Mouse (Mus musculus) left cerebral cortex, postnatal 25 days (tissue): Measurements from ENCODE around the gene Kctd7. TPM values are rescaled to one million over a fixed set of nuclear protein-coding genes. Genes with fewer than 3 reads are reported as not detected.

ENCODE experiments used
- DNase-seq, 2 experiments: peaks; one replicate each; pipeline ENCODE4 v3.0.0; 2022; ENCODE audit warnings: low spot score in 2 of 2, mixed read lengths in 1 of 2
- intact Hi-C: fragments of 180-260 bp; cut with DNase I; formaldehyde crosslinking; loops from one replicate; pipeline ENCODE4 v1.15.1; 2025
- total RNA-seq, 2 experiments: library from RNA; stranded (reverse); gene quantifications; 2 replicates each; pipeline ENCODE4 v1.2.3; 2021

The Kctd7 gene
- total RNA-seq = 10 to 100 TPM; 10.3 to 11.8 TPM

GRCm38 (mm10) chr5:130144334-130145312 lies at the start of gene Kctd7:
Gene Kctd7 (plus strand): TSS chr5:130144861.
- DNase-seq = peak; percentile 97 to 99
- intact Hi-C loops = loop anchor here (1.0 kb wide), 2 partner anchors 27 to 120 kb away; partner anchors contain the start of gene Rabgef1

DNA sequence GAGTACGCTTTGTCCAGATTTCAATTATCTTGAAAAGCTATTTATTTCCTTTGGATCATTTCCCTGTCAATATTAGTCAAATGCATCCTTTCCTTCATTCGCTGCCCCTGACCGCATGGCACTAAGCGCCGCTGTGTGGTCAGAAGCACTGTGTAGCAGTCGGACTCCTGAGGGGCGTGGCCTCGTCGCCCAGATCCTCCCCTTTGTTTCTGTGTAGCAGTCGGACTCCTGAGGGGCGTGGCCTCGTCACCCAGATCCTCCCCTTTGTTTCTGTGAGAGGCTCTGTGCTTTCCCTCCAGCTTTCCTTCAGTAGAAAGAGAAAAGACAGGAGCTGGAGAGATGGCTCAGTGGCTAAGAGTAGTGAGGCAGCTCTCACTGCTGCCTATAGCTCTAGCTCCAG lies 47.9 kb upstream of the Kctd7 start:
- intact Hi-C loops = no loop called here
- no peak for DNase-seq

DNA sequence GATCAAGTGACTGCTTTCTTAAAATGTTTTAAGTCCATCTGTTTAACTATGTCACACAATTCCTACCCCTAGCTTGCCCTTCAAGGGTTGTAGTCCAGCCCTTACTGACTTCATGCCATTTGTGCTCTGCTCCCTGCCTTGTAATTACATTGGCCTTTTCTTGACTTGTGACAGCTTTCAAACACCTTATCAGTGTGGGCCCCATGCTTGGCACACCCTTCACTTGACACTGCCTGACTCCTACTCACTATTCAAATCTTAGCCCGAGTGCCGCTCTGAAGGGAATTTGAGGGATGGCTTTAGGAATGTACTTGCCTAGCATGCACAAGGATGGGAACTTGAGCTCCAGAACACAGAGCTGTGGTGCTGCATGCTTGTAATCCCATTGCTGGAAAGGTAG lies 46.8 kb upstream of the Kctd7 start:
- intact Hi-C loops = no loop called here
- DNase-seq = no peak

- DNase-seq = no peak
- intact Hi-C loops = no loop called here
These were observed 42.9 kb upstream of the Kctd7 start for GRCm38 (mm10) chr5:130101724-130102123.

GRCm38 (mm10) chr5:130109348-130109747 lies 35.3 kb upstream of the Kctd7 start:
- DNase-seq = no peak
- intact Hi-C loops = no loop called here

DNA sequence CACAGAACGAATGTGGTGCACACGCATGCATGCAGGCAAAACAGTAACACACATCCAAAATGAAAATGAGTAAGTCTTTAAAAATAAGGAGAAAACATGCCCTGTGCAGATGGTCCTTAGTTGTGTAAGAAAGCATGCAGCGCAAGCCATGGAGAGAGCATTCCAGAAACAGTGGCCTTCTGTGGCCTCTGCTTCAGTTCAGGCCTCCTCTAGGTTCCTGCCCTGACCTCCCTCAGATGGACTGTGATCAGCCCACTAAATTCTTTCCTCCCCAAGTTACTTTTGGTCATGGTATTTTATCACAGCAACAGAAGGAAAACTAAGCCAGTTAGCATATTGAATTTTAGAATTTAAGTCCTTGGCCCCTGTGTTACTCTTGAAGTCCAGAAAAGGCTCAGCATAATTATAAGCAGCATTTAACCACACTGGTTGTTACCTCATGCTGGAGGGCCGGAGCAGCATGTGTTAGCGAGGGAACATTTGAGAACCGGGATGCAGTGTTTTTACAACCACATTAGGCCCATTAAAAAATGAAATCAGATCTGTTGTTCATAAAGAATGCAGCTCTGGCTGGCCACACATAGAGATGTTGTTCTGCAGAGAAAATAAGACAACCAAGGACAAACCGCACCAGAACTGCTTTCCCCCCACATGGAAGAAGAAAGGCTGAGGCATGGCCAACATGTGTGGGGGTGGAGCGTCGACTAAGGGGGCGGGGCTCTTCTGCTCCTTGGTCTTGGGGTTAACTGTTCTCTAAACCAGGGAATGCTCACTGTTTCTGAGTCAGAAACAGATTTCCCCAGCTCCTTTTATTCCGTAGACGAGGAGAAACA lies 33.8 kb upstream of the Kctd7 start:
- intact Hi-C loops = no loop called here

GRCm38 (mm10) chr5:130112653-130113052 lies 32.0 kb upstream of the Kctd7 start:
- DNase-seq = no peak

More for the DNA sequence above, 33.8 kb upstream of the Kctd7 start:
- no peak for DNase-seq

DNA sequence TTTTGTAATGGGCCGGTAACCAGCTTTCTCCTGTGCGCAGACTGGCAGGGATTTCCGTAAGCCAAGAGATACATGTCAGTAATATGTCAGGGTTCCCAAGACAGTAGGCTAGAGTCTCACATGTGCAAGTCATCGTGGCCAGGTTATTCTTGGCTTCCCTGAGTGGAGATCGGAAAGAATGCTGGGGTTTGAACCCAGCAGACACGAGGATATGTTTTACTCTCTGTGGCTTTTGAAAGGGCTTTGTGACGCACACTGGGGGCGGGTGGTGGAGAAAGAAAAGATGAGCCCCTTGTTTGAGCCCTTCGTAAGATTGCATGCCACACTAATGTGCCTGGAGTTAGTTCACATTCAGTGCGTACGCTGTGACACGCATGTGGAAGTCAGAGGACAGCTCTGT lies 28.5 kb upstream of the Kctd7 start:
- intact Hi-C loops = no loop called here
- no peak for DNase-seq

More at GRCm38 (mm10) chr5:130112653-130113052, 32.0 kb upstream of the Kctd7 start:
- intact Hi-C loops = no loop called here

DNA sequence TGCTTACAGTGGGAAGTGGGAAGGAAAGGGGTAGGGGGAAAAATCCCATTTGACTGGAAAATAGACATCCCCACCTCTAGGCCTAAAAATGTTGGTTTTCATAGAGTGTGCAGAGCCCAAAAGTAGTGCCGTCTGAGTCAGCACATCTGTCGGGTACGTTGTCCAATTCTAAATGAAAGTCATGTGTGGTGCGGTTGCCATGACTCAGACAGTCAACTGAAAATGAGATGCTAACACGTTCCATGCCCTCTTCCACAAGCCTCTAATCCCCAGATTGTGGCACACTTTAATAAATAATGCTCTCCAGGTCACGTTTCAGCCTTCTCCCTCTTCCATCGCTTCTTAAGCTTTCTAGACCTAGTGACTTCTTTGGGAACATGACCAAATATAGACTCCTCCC lies 27.8 kb upstream of the Kctd7 start:
- intact Hi-C loops = no loop called here
- DNase-seq = peak in 1 of 2 experiments; percentile 66

- intact Hi-C loops = no loop called here
- no peak for DNase-seq
These were observed 26.7 kb upstream of the Kctd7 start for GRCm38 (mm10) chr5:130117932-130118331.

DNA sequence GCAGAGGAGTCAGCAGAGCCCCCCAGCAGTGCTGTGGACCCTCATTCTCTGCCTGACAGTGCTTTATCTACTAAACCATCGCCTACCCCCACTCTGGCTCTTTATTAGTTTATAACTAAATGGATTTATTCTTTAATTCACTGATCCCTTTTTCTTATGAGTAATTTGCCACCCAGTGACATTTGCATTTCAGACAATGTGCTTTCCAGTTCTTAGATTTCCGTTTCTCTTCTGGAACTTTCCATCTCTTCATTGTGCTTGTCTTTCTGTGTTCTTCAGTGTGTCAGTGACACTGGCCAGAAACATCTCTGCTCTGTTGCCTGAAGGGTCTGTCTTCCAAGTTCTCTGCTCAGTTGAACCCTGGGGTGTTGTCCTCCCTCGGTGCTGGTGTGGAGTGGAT lies 25.4 kb upstream of the Kctd7 start:
- intact Hi-C loops = no loop called here
- DNase-seq = no peak

DNA sequence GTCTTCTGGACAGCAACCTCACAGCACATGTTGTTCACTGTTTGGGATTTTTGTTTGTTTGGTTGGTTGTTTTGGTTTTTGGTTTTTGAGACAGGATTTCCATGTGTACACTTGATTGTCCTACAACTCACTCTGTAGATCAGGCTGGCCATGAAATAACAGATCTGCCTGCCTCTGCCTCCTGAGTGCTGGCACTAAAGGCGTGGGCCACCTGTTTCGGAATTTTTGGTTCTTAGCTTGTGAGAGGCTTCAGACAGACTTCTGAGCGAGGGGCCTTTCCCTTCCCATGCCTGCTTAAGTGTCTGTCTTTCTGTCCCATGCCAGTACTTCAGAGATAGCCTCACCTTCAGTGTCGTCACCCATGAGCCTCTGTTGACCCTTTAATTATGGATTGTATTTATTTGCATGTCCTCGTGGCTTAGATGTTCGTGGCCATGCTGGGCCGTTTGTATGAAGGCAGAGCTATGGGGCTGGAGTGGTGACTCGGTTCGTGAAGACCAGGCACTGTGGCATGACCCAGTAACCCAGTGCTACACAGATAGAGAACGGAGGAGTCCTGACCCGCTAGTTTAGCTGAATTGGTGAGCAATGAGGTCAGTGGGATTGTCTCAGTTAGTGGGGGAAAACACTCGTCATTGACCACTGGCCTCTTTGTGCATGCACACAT lies 24.5 kb upstream of the Kctd7 start:
- DNase-seq = no peak
- intact Hi-C loops = no loop called here

GRCm38 (mm10) chr5:130120904-130121303 lies 23.8 kb upstream of the Kctd7 start:
- no peak for DNase-seq
- intact Hi-C loops = no loop called here

DNA sequence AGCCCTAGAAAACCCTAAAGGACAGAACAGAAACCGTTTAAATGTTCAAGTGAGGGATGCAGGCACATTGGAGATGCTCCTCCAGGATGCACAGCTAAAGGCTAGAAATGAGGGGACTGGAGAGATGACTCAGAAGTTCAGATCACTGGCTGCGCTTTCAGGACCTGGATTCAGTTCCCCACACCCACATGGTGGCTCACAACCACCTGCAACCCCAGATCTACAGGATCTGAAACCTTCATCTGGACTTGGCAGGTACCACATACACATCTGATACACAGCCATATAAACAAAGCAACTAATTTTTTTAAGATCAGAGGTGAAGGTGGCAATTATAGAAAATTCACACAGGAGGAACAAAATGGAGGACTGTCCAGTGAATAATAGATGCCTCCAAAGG lies 22.3 kb upstream of the Kctd7 start:
- intact Hi-C loops = no loop called here
- DNase-seq = no peak

- intact Hi-C loops = no loop called here
- no peak for DNase-seq
These were observed 20.4 kb upstream of the Kctd7 start for GRCm38 (mm10) chr5:130124271-130124670.

DNA sequence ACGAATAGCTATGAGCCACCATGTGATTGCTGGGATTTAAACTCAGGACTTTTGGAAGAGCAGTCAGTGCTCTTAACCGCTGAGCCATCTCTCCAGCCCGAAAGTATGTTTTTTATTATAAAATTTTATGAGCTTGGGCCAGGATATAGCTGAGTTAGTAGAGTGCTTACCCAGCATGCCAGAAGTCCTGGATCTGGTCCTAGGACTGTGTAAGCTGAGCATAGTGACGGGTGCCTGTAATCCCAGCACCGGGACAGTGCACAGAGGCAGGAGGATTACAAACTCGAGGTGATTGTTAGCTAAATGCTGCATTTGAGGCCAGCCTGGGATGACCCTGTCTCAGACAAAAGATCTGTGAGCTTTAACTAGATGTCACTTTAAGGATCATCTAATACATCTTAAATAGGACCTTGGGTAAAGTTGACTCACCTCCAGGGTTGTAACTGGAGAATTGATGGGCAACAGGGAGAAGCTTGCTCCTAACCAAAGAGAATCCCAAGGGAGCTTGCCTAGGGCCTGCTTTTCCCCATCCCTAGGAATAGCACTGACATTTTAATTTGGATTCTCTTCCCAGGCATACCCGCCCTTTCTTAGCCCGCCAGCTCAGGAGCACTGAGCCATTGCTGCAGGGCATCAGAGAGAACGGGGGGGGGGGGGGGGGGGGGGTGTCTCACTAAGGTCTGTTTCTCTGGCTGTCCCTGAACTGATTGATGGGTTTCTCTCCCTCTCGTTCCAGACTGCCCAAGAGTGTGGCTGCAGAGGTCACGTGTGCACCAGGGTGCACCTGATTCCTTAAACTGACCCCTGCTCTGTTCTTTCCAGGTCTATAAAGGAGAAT lies 15.8 kb upstream of the Kctd7 start:
- intact Hi-C loops = no loop called here

DNA sequence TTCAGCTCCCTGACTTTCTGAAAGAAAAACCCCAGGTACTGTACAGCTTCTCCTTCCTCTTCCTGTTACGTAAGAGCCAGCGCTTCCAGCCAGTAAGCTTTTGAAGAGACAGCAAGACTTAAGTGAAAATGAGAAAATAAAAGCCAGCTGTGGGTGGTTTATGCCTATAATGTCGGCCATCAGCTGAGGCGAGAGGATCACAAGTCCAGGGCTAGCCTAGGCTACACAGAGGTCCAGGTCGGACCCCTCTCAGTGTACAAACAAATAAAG lies 15.2 kb upstream of the Kctd7 start:
- intact Hi-C loops = no loop called here
- no peak for DNase-seq

More for the DNA sequence above, 15.8 kb upstream of the Kctd7 start:
- no peak for DNase-seq

- intact Hi-C loops = loop anchor here (5.0 kb wide), 1 partner anchor 59 kb away; no protein-coding TSS in a partner anchor
- no peak for DNase-seq
These were observed 8.1 kb upstream of the Kctd7 start for GRCm38 (mm10) chr5:130136597-130136996.

DNA sequence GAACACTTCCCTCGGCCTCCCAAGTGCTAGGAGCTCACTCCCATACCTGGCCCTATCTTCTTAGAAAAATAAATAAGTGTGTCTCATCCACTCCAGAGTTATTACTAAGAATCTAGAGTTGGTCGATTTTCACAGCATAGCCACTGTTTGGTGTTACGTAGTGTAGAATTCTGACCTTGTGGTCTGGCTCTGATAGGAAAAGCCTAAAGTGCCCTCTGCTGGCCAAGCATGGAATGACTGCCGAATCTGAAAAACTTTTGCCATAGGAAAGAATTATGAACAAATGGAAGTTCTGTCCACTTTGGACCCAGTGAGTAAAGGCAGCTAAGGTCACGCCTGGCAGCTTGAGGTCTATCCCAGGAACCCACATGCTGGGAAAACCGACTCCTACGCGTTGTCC lies 5.3 kb upstream of the Kctd7 start:
- peak; percentile 72 to 80 for DNase-seq
- intact Hi-C loops = loop anchor here (1.0 to 5.0 kb wide), 3 partner anchors 62 to 115 kb away; no protein-coding TSS in a partner anchor
